Mouse (Mus musculus): Measurements from ENCODE around the gene Lima1. TPM values are rescaled to one million over a fixed set of nuclear protein-coding genes. Genes with fewer than 3 reads are reported as not detected.

Lima1 gene
- total RNA-seq, 2 experiments from 2014 or later: 2.1 to 6.7 TPM

- no peak for ATAC-seq (replicated peaks; ENCODE audit: low FRiP score, poor library complexity, severe bottlenecking)
Observed at GRCm38 (mm10) chr15:99815999-99816398, 59.3 kb downstream of the Lima1 start.

- no peak for ATAC-seq (replicated peaks; ENCODE audit: low FRiP score, poor library complexity, severe bottlenecking)
Observed at GRCm38 (mm10) chr15:99814554-99815260, 60.5 kb downstream of the Lima1 start.

GRCm38 (mm10) chr15:99813639-99814038, 61.6 kb downstream of the Lima1 start:
- no peak for ATAC-seq (replicated peaks; ENCODE audit: low FRiP score, poor library complexity, severe bottlenecking)

- ATAC-seq (replicated peaks; ENCODE audit: low FRiP score, poor library complexity, severe bottlenecking): no peak
Observed at GRCm38 (mm10) chr15:99812097-99812496, 63.2 kb downstream of the Lima1 start.

GRCm38 (mm10) chr15:99807776-99808735, 67.2 kb downstream of the Lima1 start:
- ATAC-seq (replicated peaks; ENCODE audit: low FRiP score, poor library complexity, severe bottlenecking): no peak

- no peak for ATAC-seq (replicated peaks; ENCODE audit: low FRiP score, poor library complexity, severe bottlenecking)
Observed at GRCm38 (mm10) chr15:99806171-99806570, 69.1 kb downstream of the Lima1 start.

GRCm38 (mm10) chr15:99805673-99806072, 69.6 kb downstream of the Lima1 start:
- no peak for ATAC-seq (replicated peaks; ENCODE audit: low FRiP score, poor library complexity, severe bottlenecking)

GRCm38 (mm10) chr15:99803186-99803644, 72.0 kb downstream of the Lima1 start:
- ATAC-seq (replicated peaks; ENCODE audit: low FRiP score, poor library complexity, severe bottlenecking): no peak

- no peak for ATAC-seq (replicated peaks; ENCODE audit: low FRiP score, poor library complexity, severe bottlenecking)
Observed at GRCm38 (mm10) chr15:99801885-99802572, 73.2 kb downstream of the Lima1 start.

- no peak for ATAC-seq (replicated peaks; ENCODE audit: low FRiP score, poor library complexity, severe bottlenecking)
Observed at GRCm38 (mm10) chr15:99799706-99800105, 75.5 kb downstream of the Lima1 start.

- no peak for ATAC-seq (replicated peaks; ENCODE audit: low FRiP score, poor library complexity, severe bottlenecking)
Observed at GRCm38 (mm10) chr15:99797898-99798297, 77.4 kb downstream of the Lima1 start.

GRCm38 (mm10) chr15:99796735-99797134, 78.5 kb downstream of the Lima1 start:
- no peak for ATAC-seq (replicated peaks; ENCODE audit: low FRiP score, poor library complexity, severe bottlenecking)

GRCm38 (mm10) chr15:99796066-99796465, 79.2 kb downstream of the Lima1 start:
- no peak for ATAC-seq (replicated peaks; ENCODE audit: low FRiP score, poor library complexity, severe bottlenecking)

GRCm38 (mm10) chr15:99792221-99792815, 82.9 kb downstream of the Lima1 start:
- ATAC-seq (replicated peaks; ENCODE audit: low FRiP score, poor library complexity, severe bottlenecking): no peak

GRCm38 (mm10) chr15:99791003-99791402, 84.3 kb downstream of the Lima1 start:
- no peak for ATAC-seq (replicated peaks; ENCODE audit: low FRiP score, poor library complexity, severe bottlenecking)

- no peak for ATAC-seq (replicated peaks; ENCODE audit: low FRiP score, poor library complexity, severe bottlenecking)
Observed at GRCm38 (mm10) chr15:99790464-99790863, 84.8 kb downstream of the Lima1 start.

- ATAC-seq (replicated peaks; ENCODE audit: low FRiP score, poor library complexity, severe bottlenecking): no peak
Observed at GRCm38 (mm10) chr15:99787625-99788120, 87.6 kb downstream of the Lima1 start.

- ATAC-seq (replicated peaks; ENCODE audit: low FRiP score, poor library complexity, severe bottlenecking): no peak
Observed at GRCm38 (mm10) chr15:99778677-99779335, 96.5 kb downstream of the Lima1 start.

- ATAC-seq (replicated peaks; ENCODE audit: low FRiP score, poor library complexity, severe bottlenecking): no peak; the same call in 1 of the 2 replicates
Observed at GRCm38 (mm10) chr15:99778148-99778547, 97.1 kb downstream of the Lima1 start.

All from erythroid progenitor cell, adult 5-6 weeks (primary cell).